In genomic region chr1:138952173-138952572, GRCm38 (mm10) we compare ENCODE assay signal across 16 mouse cellular contexts.
"Had no signal": no experiment of that assay in that cellular context is flagged by ENCODE, and none has a peak within 500 bp of the region (broad histone marks: within the 10 kb centered on the region; RNA-seq: fewer than 3 reads in every experiment).

No protein-coding gene starts in this region.

- H3K27me3 ChIP-seq: midbrain, embryonic 13.5 days; neural tube, embryonic 13.5 days; neural tube, embryonic 15.5 days had no signal

- H3K4me1 ChIP-seq: midbrain, embryonic 13.5 days; neural tube, embryonic 13.5 days; neural tube, embryonic 15.5 days had no signal

- H3K9ac ChIP-seq: lung, embryonic 14.5 days; midbrain, embryonic 13.5 days; neural tube, embryonic 13.5 days; neural tube, embryonic 15.5 days had no signal

- H3K4me2 ChIP-seq: lung, embryonic 14.5 days; midbrain, embryonic 13.5 days; neural tube, embryonic 13.5 days; neural tube, embryonic 15.5 days had no signal

- ATAC-seq: midbrain, embryonic 13.5 days; midbrain, embryonic 16.5 days had no signal

- H3K4me3 ChIP-seq: midbrain, embryonic 10.5 days; midbrain, embryonic 13.5 days; myocyte; neural tube, embryonic 13.5 days; neural tube, embryonic 15.5 days had no signal

- H3K27ac ChIP-seq: midbrain, embryonic 10.5 days; midbrain, embryonic 13.5 days; neural tube, embryonic 13.5 days; neural tube, embryonic 15.5 days had no signal

- H3K9me3 ChIP-seq: midbrain, embryonic 10.5 days; midbrain, embryonic 13.5 days; neural tube, embryonic 13.5 days; neural tube, embryonic 15.5 days had no signal

- H3K36me3 ChIP-seq: midbrain, embryonic 10.5 days; midbrain, embryonic 13.5 days; neural tube, embryonic 13.5 days; neural tube, embryonic 15.5 days had no signal

- DNase-seq: lung, adult 18-20 months; lung, embryonic 14.5 days; lung, postnatal 10 days; lung, postnatal 4 days; right cerebral cortex, postnatal 25 days; right cerebral cortex, postnatal 4 days; spleen, adult 18-20 months; thymus, adult 18-20 months; thymus, postnatal 14 days; thymus, postnatal 36 days had no signal
